Mouse (Mus musculus): ENCODE data around the gene Susd5. TPM values are rescaled to one million over a fixed set of nuclear protein-coding genes. Genes with fewer than 3 reads are reported as not detected.
A peak's percentile ranks its signal among the peaks of the same experiment; 100 is the strongest.

Susd5 gene
- polyA plus RNA-seq, 1 experiment from 2014 or later, result 0.23 TPM

GRCm38 (mm10) chr9:114016402-114016801, 40.5 kb upstream of the Susd5 start:
- H3K4me2 ChIP-seq (replicated peaks; ENCODE audit: low read depth), result no peak overlapping the region
- no peaks in the 10 kb centered on the region for H3K27me3 ChIP-seq (ENCODE audit: control insufficient read depth, insufficient read depth, low read length)
- ATAC-seq (ENCODE audit: low FRiP score, low TSS enrichment) (peak; percentile 74; the same call in 1 of the 2 replicates), DNase-seq (ENCODE audit: low spot score) (no peak)
- no peaks in the 10 kb centered on the region for H3K9me3 ChIP-seq (ENCODE audit: control insufficient read depth, low read length)
- TF ChIP-seq EP300 (optimal IDR thresholded peaks at IDR 0.05) (no peak), CTCF (IDR thresholded peaks at IDR 0.05; ENCODE audit: low read depth) (no peak)
- WGBS, result 64% methylated on average over 4 of the region's 4 CpGs
- H3K36me3 ChIP-seq (ENCODE audit: control insufficient read depth, insufficient read depth, low read length), result no peaks in the 10 kb centered on the region
- H3K27ac ChIP-seq (replicated peaks), result no peak overlapping the region
- H3K4me1 ChIP-seq (replicated peaks; ENCODE audit: control insufficient read depth, insufficient read depth), result no peaks in the 10 kb centered on the region
- no peak overlapping the region for H3K9ac ChIP-seq (ENCODE audit: low read length)
- no peak overlapping the region for H3K4me3 ChIP-seq (ENCODE audit: low read depth, low read length)

- Histone ChIP-seq H3K9ac (ENCODE audit: low read length) (no peak overlapping the region), H3K4me3 (ENCODE audit: low read depth, low read length) (no peak overlapping the region), H3K27ac (replicated peaks) (no peak overlapping the region), H3K36me3 (ENCODE audit: control insufficient read depth, insufficient read depth, low read length) (no peaks in the 10 kb centered on the region), H3K4me1 (replicated peaks; ENCODE audit: control insufficient read depth, insufficient read depth) (no peaks in the 10 kb centered on the region), H3K27me3 (ENCODE audit: control insufficient read depth, insufficient read depth, low read length) (no peaks in the 10 kb centered on the region), H3K9me3 (ENCODE audit: control insufficient read depth, low read length) (no peaks in the 10 kb centered on the region), H3K4me2 (replicated peaks; ENCODE audit: low read depth) (no peak overlapping the region)
- 80% methylated on average over 7 of the region's 7 CpGs for WGBS
- no peak for TF ChIP-seq CTCF (IDR thresholded peaks at IDR 0.05; ENCODE audit: low read depth)
- no peak for TF ChIP-seq EP300 (optimal IDR thresholded peaks at IDR 0.05)
- DNase-seq (ENCODE audit: low spot score) (no peak), ATAC-seq (ENCODE audit: low FRiP score, low TSS enrichment) (no peak)
Measured at GRCm38 (mm10) chr9:114019012-114019762, 37.8 kb upstream of the Susd5 start.

- Histone ChIP-seq H3K4me1 (replicated peaks; ENCODE audit: control insufficient read depth, insufficient read depth) (0 out of 2 replicates have a peak, but pooled peaks cover 4% of the 10 kb centered on the region), H3K27me3 (ENCODE audit: control insufficient read depth, insufficient read depth, low read length) (no peaks in the 10 kb centered on the region), H3K4me3 (ENCODE audit: low read depth, low read length) (no peak overlapping the region), H3K9me3 (ENCODE audit: control insufficient read depth, low read length) (no peaks in the 10 kb centered on the region), H3K36me3 (ENCODE audit: control insufficient read depth, insufficient read depth, low read length) (no peaks in the 10 kb centered on the region), H3K9ac (ENCODE audit: low read length) (no peak overlapping the region), H3K4me2 (replicated peaks; ENCODE audit: low read depth) (no peak overlapping the region), H3K27ac (replicated peaks) (no peak overlapping the region)
- no peak for DNase-seq (ENCODE audit: low spot score)
- ATAC-seq (ENCODE audit: low FRiP score, low TSS enrichment), result no peak
- 38% methylated on average over 4 of the region's 4 CpGs for WGBS
- TF ChIP-seq CTCF (IDR thresholded peaks at IDR 0.05; ENCODE audit: low read depth), result no peak
- TF ChIP-seq EP300 (optimal IDR thresholded peaks at IDR 0.05), result no peak
Measured at GRCm38 (mm10) chr9:114022141-114022540, 34.8 kb upstream of the Susd5 start.

GRCm38 (mm10) chr9:114025182-114025581, 31.8 kb upstream of the Susd5 start:
- Histone ChIP-seq H3K9me3 (ENCODE audit: control insufficient read depth, low read length) (no peaks in the 10 kb centered on the region), H3K4me1 (replicated peaks; ENCODE audit: control insufficient read depth, insufficient read depth) (0 out of 2 replicates have a peak, but pooled peaks cover 4% of the 10 kb centered on the region), H3K4me3 (ENCODE audit: low read depth, low read length) (no peak overlapping the region), H3K9ac (ENCODE audit: low read length) (no peak overlapping the region), H3K4me2 (replicated peaks; ENCODE audit: low read depth) (no peak overlapping the region), H3K36me3 (ENCODE audit: control insufficient read depth, insufficient read depth, low read length) (no peaks in the 10 kb centered on the region), H3K27ac (replicated peaks) (no peak overlapping the region), H3K27me3 (ENCODE audit: control insufficient read depth, insufficient read depth, low read length) (no peaks in the 10 kb centered on the region)
- ATAC-seq (ENCODE audit: low FRiP score, low TSS enrichment) (no peak), DNase-seq (ENCODE audit: low spot score) (no peak)
- WGBS, result 34% methylated on average over 9 of the region's 9 CpGs
- TF ChIP-seq CTCF (IDR thresholded peaks at IDR 0.05; ENCODE audit: low read depth) (no peak), EP300 (optimal IDR thresholded peaks at IDR 0.05) (no peak)

GRCm38 (mm10) chr9:114025846-114026245, 31.1 kb upstream of the Susd5 start:
- 16% methylated on average over 8 of the region's 8 CpGs for WGBS
- H3K36me3 ChIP-seq (ENCODE audit: control insufficient read depth, insufficient read depth, low read length), result no peaks in the 10 kb centered on the region
- DNase-seq (ENCODE audit: low spot score), result no peak
- no peak overlapping the region for H3K27ac ChIP-seq (replicated peaks)
- 0 out of 2 replicates have a peak, but pooled peaks cover 4% of the 10 kb centered on the region for H3K4me1 ChIP-seq (replicated peaks; ENCODE audit: control insufficient read depth, insufficient read depth)
- H3K4me3 ChIP-seq (ENCODE audit: low read depth, low read length), result peak overlapping the region; percentile 50
- no peaks in the 10 kb centered on the region for H3K9me3 ChIP-seq (ENCODE audit: control insufficient read depth, low read length)
- TF ChIP-seq CTCF (IDR thresholded peaks at IDR 0.05; ENCODE audit: low read depth) (no peak), EP300 (optimal IDR thresholded peaks at IDR 0.05) (no peak)
- no peak for ATAC-seq (ENCODE audit: low FRiP score, low TSS enrichment)
- peak overlapping the region; percentile 89 for H3K4me2 ChIP-seq (replicated peaks; ENCODE audit: low read depth)
- no peaks in the 10 kb centered on the region for H3K27me3 ChIP-seq (ENCODE audit: control insufficient read depth, insufficient read depth, low read length)
- no peak overlapping the region for H3K9ac ChIP-seq (ENCODE audit: low read length)

GRCm38 (mm10) chr9:114026261-114026934, 30.5 kb upstream of the Susd5 start:
- ATAC-seq (ENCODE audit: low FRiP score, low TSS enrichment) (peak; percentile 85), DNase-seq (ENCODE audit: low spot score) (peak; percentile 80)
- Histone ChIP-seq H3K9ac (ENCODE audit: low read length) (peak overlapping the region; percentile 53), H3K9me3 (ENCODE audit: control insufficient read depth, low read length) (no peaks in the 10 kb centered on the region), H3K36me3 (ENCODE audit: control insufficient read depth, insufficient read depth, low read length) (no peaks in the 10 kb centered on the region), H3K4me3 (ENCODE audit: low read depth, low read length) (peak overlapping the region; percentile 50), H3K4me1 (replicated peaks; ENCODE audit: control insufficient read depth, insufficient read depth) (0 out of 2 replicates have a peak, but pooled peaks cover 4% of the 10 kb centered on the region), H3K27me3 (ENCODE audit: control insufficient read depth, insufficient read depth, low read length) (no peaks in the 10 kb centered on the region), H3K4me2 (replicated peaks; ENCODE audit: low read depth) (peak overlapping the region; percentile 89), H3K27ac (replicated peaks) (no peak overlapping the region)
- TF ChIP-seq EP300 (optimal IDR thresholded peaks at IDR 0.05) (no peak), CTCF (IDR thresholded peaks at IDR 0.05; ENCODE audit: low read depth) (no peak; the same call in 1 of the 2 replicates)
- under 1% methylated on average over 44 of the region's 52 CpGs for WGBS

All from stomach, postnatal 0 days (tissue).